Mouse (Mus musculus) thymus, adult 2 months (tissue): ENCODE measurements around the gene Angel1.

Experiments used
- CTCF ChIP-seq: fragments of 200-500 bp; IDR thresholded peaks from 2 replicates; pipeline ENCODE4 v1.5.1; 2012; ENCODE audit warnings: mild to moderate bottlenecking, control low read depth, low read length, moderate library complexity, borderline replicate concordance; ENCODE audit not compliant: control insufficient read depth, poor library complexity, insufficient read depth; ENCODE audit errors: extremely low read depth
- POLR2A ChIP-seq: fragments of 200-500 bp; IDR thresholded peaks from 2 replicates; pipeline ENCODE4 v1.6.1; 2012; ENCODE audit warnings: mild to moderate bottlenecking, low read length, control low read depth, moderate library complexity; ENCODE audit not compliant: control insufficient read depth, poor library complexity, insufficient read depth; ENCODE audit errors: extremely low read depth

DNA sequence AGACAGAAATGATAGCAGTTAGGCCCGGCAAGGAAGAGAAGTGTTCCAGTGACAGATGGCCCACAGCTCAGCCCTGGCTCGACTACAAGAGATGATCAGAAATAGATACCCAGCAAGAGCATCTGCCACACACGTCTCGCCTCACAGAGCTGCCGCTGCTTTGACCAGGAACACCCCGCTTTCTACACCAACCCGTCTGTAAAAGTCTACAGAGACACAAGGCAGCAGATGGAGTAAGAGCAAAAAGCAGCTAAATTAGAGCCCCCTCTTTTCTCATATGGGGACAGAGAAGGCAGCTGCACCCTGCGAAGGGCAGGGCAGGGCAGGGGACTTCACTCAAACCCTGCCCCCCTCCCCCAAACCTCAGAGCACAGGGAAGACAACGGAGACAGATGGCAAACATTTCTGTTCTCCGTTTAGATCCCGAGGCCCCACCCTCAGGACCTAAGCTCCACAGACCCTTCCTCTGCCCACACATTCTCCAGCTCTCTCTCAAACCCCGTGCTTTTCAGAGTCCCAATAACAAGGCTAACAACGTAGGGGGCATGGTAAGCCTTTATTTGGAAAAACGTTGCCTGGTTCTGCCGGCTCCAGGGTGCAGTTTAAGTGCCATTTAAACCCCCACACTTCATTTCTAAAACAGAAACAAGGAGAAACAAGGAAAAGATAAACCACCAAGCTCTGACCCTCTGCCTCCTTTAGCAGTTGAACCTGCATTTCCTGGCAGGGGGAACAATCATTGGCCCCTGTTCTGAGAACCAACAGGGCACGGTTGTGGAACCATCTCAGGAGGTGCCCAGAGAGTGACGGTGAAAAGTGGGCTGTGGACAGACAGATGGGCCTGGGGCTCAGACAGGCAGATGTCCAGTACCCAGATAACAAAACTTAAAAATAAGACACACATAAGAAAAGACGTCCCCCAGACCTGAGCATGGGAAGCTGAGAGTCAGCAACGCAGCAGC lies 26.0 kb downstream of the Angel1 start:
- TF ChIP-seq CTCF (no peak), POLR2A (no peak)
